Mouse (Mus musculus) embryo, embryonic 11 days (tissue): ENCODE results near the gene 1700001P01Rik.

ENCODE experiments used
- DNase-seq: peaks from one replicate; pipeline ENCODE4 v3.0.0-alpha.2; 2015

The 1700001P01Rik gene

GRCm38 (mm10) chr11:97809235-97810121 is 33.8 kb upstream of the 1700001P01Rik start:
- no peak for DNase-seq

DNA sequence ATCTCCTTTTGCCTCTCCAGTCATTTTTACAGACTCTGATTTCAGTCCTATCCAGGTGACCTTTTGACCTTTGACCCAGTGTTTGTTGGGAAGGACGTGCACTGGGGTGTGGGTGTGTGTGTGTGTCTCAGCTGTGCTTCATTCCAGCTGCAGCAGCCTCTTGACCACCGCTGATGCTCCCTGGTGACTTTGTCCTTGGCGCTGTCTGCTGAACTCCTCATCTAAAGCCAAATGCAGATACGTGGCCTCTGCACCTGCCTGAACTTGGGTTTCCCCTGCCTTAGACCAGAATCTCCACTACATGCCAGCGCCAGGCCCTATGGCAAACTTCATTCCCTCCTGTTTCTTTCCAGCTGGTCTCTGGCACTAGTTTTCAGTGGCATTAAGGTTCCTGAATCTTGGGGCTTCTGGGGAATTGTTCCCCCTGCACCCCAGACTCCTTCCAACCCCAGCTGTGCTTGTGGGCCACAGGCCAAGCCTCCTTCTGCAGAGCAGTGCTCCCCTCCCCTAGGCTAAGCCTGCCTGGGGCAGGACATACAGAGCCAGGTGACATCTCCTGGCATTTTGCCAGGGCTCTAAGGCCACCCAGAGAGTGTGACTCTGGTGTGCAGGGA is 33.0 kb upstream of the 1700001P01Rik start:
- peak; percentile 39 for DNase-seq

DNA sequence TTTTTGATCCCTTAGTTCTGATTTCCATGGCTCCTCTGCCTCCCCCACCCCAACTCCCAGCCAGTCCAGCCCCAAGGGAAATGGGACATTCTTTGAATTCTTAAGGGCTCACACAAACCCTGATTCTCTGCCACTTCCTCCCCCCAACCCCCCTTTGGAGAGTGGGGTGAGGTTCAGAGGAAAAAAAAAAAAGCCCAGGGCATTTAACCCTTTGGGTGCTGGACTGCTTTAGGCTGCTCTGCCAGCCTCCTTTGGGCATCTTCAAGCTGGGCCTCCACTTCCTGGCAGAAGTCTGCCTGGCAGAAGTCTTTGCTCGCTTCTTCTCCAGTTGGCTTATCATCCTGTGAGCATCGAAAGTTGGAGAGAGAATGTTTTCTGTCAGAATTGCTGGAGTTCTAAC is 32.4 kb upstream of the 1700001P01Rik start:
- DNase-seq, result peak; percentile 75

DNA sequence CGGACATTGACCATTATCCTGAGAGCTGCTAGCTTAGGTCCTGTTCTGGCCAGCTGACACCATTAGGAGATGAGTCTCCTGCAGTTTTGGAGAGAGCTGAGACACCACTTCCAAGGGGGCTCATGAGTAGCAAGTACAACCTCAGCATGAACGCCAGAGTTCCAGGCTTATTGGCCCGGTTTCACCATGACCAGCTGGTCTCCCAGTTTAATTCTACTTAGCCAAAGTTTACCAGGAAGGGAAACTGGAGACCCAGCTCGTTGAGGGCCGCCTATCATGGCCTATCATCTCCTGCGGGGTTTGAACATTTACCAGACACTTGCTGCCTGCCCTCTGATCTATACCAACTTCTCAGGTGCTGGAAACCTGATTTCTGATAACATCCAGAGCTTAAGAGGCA is 31.9 kb upstream of the 1700001P01Rik start:
- no peak for DNase-seq

DNA sequence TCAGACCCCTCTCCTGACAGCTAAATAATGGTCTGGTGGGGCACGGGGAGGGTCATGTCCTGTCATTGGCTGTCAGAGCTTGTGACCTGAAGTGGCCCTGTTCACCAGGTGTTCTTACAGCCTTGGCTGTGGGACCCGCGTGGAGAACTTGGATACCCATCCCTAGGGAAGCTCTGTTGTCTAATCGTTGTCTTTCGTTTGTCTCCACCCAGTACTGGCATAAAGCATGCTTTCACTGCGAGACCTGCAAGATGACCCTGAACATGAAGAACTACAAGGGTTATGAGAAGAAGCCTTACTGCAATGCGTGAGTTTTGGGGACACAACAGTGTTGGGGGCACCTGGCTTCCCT is 30.9 kb upstream of the 1700001P01Rik start:
- no peak for DNase-seq

DNA sequence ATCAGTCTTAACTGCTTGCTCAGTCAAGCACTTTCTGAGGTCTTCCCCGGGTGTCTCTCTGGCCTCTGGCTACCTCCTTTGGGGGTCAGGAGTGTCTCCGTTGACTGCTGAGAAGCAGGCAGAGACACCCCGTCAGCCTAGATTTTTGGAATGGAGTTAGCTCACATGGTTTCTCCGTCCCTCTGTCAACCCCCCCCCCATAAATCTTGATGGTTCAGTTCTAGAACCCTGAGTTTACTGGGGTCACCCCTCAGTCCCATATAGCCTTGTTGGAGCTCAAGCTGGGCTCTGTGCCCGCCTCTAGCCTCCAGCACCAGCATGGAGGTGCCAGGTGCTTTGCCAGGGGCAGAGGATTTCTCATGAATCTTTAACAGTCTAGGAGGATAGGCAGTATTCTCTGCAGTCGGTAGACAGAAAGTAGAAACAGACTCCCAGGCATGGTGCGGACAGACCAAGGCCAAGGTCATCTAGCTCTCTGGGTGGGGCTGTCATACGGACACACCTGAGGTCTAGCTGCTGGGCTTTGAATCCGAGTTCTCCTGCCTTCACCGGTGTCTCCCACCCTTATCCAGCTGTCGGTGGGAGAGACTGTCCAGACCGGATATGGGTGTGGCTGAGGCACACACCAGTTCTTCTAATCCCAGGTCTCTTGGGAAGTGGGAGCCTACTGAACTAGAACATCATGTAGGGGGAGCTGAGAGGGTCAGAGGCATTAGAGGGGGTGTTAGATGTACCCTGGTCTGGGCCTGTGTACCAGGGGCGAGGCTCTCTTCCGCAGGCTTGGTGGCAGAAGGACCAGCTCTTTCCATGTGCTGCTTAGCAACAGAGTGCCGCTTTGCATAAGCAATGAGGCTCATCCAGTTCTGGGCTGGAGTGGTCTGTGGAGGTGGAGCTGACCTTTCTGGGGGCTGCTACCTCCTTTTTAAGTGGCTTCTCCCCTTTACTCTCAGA is 30.2 kb upstream of the 1700001P01Rik start:
- DNase-seq, result no peak

- peak; percentile 43 for DNase-seq
Observed at GRCm38 (mm10) chr11:97804841-97805661, 29.3 kb upstream of the 1700001P01Rik start.

GRCm38 (mm10) chr11:97803847-97804246 is 28.1 kb upstream of the 1700001P01Rik start:
- DNase-seq, result no peak

- no peak for DNase-seq
Observed at GRCm38 (mm10) chr11:97802495-97802894, 26.8 kb upstream of the 1700001P01Rik start.

DNA sequence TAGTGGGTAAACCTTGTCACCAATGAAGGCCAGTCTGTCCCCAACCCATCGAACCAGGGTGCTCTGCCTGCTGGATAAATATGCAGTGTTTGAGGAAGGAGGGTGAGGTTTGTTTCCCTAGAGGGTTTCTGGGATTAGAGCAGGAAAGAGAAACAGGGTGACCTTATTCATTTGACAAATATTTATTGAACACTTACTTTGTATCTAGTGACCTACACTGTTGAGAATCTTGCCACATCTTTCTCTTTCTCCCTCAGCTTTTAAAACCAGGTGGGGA is 26.4 kb upstream of the 1700001P01Rik start:
- no peak for DNase-seq

GRCm38 (mm10) chr11:97801409-97802193 is 25.9 kb upstream of the 1700001P01Rik start:
- DNase-seq, result peak; percentile 81

- DNase-seq, result peak; percentile 33
Observed at GRCm38 (mm10) chr11:97800691-97801408, 25.1 kb upstream of the 1700001P01Rik start.

GRCm38 (mm10) chr11:97799994-97800690 is 24.4 kb upstream of the 1700001P01Rik start:
- DNase-seq, result peak; percentile 84

DNA sequence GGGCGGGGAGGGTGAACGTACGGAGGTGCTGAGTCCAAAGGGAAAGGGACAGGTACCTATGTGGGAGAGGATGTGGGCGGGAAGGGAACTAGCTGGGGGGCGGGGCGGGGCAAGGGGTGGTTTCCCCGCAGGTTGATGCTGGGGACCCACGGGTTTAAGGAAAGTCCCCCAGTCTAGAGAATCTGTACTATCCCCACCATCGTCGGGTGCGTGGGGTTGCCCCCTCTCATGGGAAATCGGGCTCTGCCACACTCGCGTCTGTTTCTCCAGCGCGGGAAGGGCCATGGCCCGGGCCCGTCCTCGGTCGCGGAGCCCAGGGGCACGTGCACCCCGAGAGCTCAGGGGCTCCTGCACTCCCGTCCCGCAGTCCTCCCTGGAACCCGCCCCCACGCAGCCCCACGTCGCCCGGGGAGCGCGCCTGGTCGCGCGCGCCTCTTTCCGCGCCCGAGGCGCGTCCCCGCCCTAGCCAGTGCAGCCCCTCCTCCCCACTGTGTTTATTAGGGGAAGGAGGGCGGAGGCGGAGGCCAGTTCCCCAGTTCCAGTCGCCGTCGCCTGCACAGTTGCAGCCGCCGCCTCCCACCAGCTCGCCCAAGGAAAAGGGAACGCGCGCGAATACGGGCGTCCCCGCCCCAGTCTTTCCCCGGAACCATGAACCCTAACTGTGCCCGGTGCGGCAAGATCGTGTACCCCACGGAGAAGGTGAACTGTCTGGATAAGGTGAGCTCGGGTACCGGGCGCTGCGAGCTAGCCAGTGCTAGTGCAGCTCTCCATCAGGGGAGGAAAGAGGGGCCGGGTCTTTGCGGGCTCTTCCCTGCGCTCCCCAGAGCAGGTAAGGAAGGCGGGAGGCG is 23.7 kb upstream of the 1700001P01Rik start:
- peak; percentile 89 for DNase-seq

GRCm38 (mm10) chr11:97798782-97799145 is 23.0 kb upstream of the 1700001P01Rik start, which contains the start of gene Lasp1:
TSS of gene Lasp1 (plus strand) at chr11:97799000.
- peak; percentile 85 for DNase-seq

DNA sequence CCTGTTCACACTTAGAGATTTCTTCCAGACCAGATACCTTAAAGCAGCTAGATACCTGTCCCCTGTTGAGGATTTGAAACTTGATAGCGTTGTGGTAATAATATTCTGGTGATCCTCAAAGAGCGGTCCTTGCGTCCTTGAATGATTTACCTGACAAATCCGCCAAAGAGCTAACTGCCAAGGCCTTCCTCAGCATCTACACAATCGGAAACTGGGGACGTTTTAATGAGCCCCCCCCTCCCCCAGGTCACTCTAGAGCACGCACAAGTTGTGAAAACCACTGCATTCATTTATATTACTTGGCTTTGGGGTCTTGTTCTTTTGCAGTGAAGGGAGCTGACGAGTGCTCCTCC is 22.3 kb upstream of the 1700001P01Rik start:
- DNase-seq, result no peak

GRCm38 (mm10) chr11:97797369-97798082 is 21.8 kb upstream of the 1700001P01Rik start:
- DNase-seq, result no peak

DNA sequence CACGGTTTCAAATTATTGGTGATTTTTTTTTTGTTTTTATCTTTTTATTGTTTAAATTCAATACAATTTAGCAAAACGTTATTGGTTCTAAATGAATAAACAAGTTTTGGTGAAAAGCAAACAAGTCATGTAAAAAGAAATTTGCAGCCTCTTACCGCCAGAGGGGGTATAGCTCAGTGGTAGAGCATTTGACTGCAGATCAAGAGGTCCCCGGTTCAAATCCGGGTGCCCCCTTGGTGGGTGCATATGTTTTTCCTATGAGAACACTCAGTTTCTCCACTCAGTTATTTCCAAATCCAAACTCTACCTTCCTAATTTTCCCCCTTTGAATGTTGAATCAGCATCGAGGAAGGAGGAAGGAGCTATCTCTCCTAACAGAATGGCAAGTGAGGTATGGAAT is 21.2 kb upstream of the 1700001P01Rik start:
- peak; percentile 73 for DNase-seq

DNA sequence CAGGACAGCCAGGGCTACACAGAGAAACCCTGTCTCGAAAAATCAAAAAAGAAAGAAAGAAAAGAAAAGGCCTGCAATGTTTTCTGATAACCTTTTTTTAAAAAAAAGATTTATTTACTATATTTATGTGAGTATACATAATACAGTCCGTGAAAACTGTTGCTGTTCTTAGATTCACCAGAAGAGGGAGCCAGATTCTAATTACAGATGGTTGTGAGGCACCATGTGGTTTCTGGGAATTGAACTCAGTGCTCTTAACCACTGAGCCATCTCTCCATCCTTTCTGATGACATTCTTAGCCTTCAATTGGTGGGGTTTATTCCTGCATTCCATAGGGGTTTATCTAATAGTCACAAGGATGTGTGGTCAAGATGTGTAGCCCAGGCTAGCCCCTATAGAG is 17.4 kb upstream of the 1700001P01Rik start:
- peak; percentile 65 for DNase-seq
